Mouse (Mus musculus) megakaryocyte progenitor cell, adult 5-6 weeks (primary cell): ENCODE results near the gene S100a7a. TPM values are rescaled to one million over a fixed set of nuclear protein-coding genes. Genes with fewer than 3 reads are reported as not detected.

Experiments used
- ATAC-seq: replicated peaks from 2 replicates; pipeline ENCODE4 v1.8.0; 2016; ENCODE audit warnings: mild to moderate bottlenecking, moderate TSS enrichment, inconsistent platforms; ENCODE audit not compliant: poor library complexity
- total RNA-seq, 2 experiments: library from RNA; stranded (forward) in 1 of 2; stranded (reverse) in 1 of 2; fragments of 157-497, 149-512 nt in 1 of 2; fragments of 200-1000 nt in 1 of 2; gene quantifications; 2 replicates each; pipeline versions ENCODE4 v1.2.3 to v1.2.4; 2015 to 2017

S100a7a gene
- total RNA-seq (2015) (not detected in 2 replicates), total RNA-seq (2017) (not detected in 2 replicates)

DNA sequence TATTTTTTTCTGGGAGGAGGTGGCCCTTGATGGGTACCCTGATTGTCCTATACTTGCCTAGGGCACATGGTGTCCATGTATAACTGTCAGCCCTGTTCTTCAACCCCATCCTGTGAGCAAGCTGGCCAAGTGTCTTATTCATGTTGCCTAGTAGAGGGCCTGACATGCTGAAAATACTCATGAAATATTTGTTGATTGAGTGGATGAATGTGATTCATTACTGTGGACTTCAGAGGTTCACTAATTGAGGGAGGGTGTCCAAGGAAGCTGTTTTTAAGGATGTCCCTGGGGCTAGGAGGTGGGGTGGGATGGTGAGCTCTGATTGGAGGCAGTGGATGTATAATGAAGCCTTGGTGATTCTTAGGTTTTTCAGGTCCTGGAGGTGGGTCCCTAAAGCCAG is at the start of gene S100a7a:
TSS of gene S100a7a (plus strand) at position 301 of the 400 bp plus-strand sequence.
- ATAC-seq, result no peak

DNA sequence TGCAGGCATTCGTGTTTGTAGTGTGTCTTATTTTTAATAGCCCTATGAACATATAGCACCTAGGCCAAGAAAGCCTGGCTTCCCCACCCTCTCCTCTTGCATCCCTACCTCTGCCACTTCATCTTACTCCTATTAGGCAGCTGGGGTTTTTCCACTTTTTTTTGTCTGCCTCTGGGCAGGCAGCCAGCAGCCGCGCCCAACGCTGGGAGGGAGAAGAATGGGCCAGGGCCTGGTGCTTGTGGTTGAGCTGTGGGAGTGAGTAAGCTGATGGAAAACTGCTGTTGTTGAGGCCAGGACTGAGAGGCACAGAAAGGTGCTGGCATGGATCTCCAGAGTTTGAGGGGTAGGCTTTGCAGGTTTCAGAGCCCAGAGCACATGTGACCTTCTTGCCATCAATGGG is 49.4 kb upstream of the S100a7a start:
- peak; percentile 67 for ATAC-seq

DNA sequence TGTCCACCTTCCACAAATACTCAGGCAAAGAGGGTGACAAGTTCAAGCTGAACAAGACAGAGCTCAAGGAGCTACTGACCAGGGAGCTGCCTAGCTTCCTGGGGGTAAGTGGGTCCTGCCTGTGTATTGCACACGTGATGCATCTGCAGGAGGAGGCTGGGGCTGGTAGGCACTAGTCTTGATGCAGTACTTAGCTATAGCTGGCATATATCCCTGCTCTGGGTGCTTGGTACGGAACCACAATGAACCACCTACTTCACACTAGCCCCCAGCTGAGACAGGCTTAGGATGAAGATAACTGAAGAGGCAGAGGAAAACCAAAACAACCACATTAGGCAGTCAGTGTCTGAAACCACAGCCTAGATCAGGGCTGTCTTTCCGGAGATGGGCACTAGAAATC is 48.8 kb upstream of the S100a7a start:
- peak; percentile 19; the same call in 1 of the 2 replicates for ATAC-seq

DNA sequence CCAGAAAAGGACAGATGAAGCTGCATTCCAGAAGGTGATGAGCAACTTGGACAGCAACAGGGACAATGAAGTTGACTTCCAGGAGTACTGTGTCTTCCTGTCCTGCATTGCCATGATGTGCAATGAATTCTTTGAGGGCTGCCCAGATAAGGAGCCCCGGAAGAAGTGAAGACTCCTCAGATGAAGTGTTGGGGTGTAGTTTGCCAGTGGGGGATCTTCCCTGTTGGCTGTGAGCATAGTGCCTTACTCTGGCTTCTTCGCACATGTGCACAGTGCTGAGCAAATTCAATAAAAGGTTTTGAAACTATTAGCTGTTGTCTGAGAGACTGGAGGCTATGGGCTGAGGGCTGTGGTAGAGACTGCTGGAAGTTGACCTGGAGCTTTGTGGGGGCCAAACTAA is 48.1 kb upstream of the S100a7a start:
- no peak for ATAC-seq

DNA sequence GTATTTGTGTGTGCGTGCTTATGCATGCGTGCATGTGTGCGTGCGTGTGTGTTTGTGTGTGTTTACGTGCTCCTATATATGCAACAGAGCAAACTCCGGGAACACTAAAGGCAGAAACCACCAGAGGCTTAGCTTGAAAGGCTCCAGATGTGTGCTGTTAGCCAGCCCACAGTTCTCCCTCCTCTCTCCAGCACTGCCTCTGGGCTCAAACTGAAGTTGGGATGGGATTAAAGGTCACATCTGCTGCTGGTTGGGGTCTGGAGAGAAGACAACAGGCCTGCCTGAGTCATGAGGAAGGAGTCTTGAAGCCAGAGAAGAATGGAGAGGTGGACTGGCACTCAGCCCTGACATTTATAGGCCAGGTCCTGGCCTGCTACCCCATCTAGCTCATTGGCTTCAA is 47.6 kb upstream of the S100a7a start:
- no peak for ATAC-seq

DNA sequence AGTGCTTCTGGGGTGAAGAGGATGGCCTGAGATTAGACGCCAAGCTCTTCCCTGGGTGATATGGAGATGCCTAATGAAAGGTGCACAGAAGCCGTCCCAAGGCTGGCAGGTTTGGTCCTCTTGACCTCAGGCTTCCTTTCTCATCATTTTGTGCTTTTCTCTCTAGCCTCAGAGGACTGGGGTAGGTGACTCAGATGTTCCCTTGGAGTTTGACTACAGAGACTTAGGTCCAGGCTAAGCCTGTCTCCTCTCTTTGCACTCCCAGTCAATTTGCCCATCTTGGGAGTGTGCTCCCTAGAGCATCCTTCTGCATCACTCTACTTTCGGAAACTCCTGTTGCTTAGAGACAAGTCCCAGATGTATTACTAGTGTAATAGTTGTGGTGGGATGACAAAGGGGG is 46.5 kb upstream of the S100a7a start:
- ATAC-seq, result no peak

DNA sequence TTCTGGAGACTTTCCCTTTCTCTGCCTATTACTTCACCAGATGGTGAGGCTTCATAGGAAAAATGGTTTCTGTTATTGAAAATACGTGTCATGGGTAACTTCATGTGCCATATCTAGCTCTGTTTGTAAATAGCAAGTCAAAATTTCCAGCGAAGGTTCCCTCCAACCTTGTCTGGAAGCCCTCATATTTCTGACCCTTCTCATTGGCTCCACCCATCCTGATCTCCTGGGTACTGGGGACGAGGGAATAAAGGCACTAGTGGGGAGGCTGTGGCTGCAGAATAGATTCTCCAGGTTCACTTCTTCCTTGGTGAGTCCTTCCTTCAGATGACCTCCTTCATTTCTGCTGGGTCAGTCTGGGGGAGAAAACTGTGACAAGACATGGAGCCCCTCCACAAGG is 45.6 kb upstream of the S100a7a start, which contains the start of gene S100a5:
TSS of gene S100a5 (plus strand) at position 301 of the 400 bp plus-strand sequence.
- no peak for ATAC-seq

DNA sequence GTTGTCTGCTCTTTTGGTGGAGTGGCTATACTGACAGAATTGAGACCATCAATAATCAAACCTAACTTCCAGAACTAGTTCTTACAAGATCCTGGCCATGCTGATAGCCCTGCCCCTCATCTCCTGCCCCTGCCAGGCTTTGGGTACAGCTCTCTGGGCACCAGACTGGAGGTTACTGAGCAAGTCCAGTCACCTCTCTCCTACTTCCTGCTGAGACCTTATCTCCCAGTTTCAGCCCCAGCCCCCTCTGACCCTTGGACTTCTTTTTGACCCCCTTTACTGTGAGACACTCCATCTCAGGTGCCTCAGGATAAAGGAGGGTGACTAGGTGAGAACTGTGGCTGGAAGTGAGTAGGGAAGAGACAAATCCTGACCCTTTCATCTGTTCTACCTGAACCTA is 44.7 kb upstream of the S100a7a start:
- ATAC-seq, result no peak

DNA sequence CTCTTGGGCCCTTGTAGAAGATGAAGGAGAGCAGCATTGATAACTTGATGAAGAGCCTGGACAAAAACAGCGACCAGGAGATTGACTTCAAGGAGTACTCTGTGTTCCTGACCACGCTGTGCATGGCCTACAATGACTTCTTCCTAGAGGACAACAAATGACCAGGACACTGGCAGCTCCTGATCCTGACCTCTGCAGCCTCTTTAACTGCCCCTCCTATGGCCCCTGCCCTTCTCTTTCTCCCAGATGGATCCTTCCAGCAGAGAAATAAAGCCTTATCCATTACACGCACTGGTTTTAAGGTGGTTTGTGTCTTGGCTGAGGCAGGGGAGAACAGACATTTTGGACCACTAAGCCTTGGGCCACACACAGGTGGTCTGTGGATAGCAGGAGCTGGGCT is 42.3 kb upstream of the S100a7a start:
- ATAC-seq, result no peak

DNA sequence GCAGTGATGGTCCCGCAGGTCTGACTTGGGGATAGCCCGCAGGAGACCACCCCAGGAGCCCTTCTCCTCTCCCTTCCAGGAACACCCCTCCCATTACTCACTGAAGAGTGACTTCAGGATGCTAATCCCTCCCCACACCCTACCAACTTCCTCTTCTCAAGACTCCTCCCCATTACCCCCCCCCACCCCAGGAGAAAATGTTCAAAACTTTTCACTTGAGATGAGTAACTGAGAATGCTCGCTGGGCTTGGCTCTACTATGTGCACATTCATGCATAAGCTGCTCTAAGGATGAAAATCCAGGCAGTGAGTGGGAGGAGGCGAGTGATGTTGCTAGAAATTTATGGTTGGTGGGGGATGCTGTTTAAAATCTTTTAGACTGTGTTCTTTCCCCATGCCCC is 41.8 kb upstream of the S100a7a start:
- peak; percentile 32; the same call in 1 of the 2 replicates for ATAC-seq

DNA sequence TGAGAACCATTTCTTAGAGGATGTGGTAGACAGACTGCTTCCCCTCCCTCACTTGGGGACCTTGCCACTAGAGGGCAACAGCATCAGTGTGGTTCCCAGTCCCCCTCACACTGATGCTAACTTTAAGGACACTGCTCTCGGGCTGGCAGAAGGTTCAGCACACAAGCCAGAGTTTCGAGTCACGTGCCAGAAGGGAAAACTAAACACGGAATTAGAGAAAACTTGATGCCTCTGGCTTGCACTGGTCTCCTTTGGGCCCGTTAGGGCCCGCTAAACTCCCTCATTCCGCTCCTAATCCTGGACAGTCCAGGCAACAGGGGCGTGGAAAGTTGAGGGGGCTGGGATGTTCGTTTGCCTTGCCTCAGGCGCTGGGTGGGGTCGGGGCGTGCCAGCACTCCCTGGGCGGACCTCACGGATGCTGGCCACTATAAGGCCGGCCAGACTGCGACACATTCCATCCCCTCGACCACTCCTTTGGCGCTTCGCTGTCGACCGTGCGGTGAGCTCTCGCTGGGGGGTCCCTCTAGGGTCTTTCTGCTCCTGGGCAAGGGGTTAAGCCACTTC is 41.0 kb upstream of the S100a7a start, which contains the start of gene S100a6:
TSS of gene S100a6 (plus strand) at position 155 of the 564 bp plus-strand sequence.
- ATAC-seq, result peak; percentile 77

DNA sequence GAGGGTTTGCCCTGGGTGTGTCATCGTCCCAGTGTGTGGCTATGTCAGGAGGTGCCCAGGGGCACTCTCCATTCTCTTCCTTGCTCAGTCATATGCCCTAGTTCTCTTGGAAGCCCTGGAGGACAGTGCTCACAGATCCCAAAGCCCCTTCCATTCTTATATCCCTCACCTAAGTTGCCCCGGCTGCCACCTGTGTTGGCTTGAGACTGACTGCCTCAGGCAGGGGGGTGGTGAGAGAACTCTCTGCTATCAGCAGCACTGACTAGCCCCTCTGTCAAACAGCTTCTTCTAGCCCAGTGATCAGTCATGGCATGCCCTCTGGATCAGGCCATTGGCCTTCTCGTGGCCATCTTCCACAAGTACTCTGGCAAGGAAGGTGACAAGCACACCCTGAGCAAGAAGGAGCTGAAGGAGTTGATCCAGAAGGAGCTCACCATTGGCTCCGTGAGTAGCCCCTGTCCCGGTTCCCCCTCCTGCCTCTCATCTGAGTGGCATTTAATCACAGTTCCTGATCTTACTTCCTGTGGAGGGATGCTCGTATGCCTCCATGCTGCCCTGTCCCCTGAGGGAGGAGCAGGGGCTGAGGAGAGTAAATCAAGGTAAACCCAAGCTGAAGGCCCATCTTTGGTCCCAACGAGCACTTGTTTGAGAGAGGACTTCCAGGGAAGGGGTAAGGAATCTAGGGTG is 40.2 kb upstream of the S100a7a start:
- no peak for ATAC-seq

DNA sequence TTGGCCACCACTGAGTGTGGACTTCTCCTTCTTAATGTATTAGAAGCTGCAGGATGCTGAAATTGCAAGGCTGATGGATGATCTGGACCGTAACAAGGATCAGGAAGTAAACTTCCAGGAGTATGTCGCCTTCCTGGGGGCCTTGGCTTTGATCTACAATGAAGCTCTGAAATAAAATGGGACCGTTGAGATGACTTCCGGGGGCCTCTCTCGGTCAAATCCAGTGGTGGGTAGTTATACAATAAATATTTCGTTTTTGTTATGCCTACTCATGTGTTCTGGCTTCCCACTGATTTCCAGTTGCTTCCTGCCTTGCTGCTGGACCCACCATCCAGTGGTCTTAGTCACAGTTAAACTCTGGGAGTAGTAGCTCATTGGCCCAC is 39.7 kb upstream of the S100a7a start:
- no peak for ATAC-seq

DNA sequence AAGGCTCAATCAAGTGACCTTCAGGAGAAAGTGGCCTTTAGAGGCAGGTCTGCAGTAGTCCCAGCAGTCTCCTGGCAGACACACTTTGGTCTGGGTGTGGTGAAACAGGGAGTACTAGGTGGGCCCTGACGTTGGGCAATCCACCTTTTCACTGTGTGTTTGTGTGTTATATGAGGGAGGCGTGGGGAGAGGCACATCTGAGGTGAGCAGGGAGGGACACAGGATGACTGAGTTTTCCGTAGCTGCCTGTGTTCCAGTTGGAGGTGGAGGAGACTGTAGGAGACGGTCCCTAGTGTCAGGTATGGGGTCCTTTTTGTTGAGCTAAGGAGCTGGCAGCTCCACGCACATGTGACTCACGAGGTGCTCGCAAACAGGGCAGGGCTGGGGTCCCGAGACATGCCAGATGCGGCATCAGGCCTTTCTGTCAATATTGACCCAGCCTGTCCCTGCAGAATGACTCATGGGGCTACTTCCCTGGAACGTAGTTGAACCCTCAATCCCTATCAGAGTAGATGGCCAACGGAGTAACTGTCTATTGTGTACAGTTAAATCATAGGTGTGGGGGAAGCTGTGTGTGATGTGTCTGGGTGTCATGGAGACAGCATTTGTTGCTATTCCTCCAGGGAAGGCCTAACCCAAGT is 39.1 kb upstream of the S100a7a start:
- ATAC-seq, result no peak

DNA sequence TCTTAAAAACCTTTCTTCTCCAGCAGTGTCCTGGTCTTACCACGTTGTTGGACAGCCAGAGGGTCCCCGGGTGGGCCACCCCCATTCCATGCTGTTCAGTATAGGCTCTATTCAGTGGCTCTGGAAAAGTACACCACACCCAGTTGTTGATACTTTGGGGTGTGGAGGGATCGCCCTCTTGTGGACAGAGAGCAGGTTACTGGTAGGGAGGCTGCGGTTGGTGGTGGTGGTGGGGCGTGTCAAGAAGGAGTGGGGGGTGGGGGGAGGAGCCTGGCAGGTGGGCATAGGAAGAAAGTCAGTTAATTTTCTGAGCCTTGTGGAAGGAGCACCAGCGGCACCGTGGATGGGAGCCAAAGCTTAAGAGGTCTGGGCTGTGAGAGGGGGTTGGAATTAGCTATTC is 38.4 kb upstream of the S100a7a start:
- ATAC-seq, result peak; percentile 84

DNA sequence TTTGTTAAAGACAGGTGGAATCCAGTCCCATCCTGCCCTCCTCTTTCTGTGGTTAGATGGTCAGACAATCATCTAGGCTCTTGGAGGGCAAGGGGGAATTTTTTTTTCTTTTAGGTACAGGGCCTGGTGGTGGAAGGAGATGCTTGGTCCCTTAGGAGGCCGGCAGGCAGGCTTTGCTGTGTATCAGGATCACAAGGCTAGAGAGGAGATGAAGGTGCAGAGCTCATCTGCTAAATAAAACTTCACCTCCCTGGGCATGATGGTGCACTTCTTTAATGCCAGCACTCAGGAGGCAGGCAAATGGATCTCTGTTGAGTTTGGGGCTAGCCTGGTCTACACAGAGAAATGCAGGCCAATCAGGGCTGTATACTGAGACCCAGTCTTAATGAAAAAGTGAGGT is 37.9 kb upstream of the S100a7a start:
- no peak for ATAC-seq

DNA sequence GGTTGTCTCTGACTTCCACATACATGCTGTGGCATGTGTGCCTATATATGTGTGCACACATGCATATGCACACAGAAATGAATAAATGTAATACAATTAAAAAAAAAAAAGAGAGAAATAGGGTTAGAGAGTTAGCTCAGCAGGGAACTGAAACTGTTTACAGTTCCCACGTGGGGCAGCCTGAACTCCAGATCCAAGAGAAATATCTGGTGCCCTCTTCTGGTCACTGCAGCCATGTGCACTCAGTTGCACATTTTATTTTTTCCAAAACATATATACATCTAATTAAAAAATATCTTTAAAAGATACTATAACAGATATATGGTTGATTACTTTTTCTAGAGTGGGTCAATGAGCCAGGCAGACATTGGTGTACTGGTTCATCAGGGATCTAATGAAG is 36.2 kb upstream of the S100a7a start:
- peak; percentile 46; the same call in 1 of the 2 replicates for ATAC-seq

DNA sequence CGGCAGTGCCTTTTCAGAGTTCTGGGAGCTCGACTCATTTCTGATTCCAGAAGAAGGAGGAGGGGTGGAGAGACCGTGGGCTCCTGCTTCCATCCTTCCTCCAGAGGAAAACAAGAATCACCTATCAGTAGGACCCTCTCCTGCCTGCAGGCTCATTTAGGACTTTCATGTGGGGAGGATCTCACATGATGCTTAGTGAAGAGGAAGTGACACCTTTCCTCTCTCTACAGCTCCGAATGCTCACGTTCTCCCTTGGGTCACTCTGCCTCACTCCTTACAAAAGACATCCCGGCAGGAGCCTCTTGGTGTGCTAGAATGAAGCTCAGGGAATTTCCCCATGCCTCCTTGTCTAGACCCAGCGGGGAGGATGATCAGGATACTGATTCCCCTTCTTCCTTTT is 32.3 kb upstream of the S100a7a start:
- 0 out of 2 replicates have a peak, but pooled peaks have one; percentile 31 for ATAC-seq

DNA sequence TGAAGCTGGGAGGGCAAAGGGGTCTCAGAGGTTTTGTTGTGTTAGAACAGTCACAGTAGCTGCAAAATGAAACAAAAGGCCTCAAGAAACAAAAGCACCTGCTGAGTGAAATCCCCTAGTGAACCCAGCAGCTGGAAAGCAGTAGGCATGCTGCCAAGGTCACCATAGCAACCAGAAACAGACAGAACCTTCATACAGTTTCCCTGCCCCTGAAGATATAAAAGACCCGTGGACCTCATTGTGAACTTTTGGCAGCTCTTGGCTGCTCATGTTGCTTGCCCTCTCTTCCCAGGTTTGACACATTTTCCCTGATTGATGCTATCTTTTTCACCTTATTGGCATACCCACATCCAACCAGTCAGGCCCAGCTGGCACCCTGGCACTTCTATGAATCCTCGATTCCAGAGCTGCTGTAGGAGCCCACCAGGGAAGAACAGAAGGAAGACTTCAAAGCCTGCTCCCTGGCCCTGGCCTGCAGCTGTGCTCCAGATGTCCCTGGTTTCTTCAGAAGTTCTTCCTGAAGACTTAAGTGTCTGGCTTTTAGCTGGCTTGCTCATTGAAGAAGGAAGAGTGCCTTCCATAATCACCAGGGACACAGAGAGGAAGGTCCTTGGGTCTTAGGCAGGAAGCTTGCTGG is 30.3 kb upstream of the S100a7a start:
- ATAC-seq, result no peak

DNA sequence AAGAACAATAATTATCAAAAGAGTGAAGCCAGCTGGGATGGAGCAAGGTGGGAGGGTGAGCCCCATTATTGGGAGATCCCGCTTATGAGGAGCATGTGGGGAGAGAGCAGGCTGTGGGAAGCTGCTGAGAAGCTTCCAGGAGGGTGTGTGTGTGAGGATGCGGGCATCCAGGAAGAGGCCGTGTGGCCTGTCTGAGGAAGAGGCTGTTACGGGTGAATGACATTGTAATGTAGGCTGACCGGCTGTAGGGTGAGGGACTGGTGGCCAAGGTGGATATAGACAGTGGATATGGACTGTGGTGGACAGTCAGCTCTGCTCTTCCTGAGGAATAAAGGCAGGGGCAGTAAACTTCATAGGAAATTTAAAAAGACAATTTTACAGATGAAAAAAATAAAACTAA is 28.3 kb upstream of the S100a7a start:
- ATAC-seq, result no peak

DNA sequence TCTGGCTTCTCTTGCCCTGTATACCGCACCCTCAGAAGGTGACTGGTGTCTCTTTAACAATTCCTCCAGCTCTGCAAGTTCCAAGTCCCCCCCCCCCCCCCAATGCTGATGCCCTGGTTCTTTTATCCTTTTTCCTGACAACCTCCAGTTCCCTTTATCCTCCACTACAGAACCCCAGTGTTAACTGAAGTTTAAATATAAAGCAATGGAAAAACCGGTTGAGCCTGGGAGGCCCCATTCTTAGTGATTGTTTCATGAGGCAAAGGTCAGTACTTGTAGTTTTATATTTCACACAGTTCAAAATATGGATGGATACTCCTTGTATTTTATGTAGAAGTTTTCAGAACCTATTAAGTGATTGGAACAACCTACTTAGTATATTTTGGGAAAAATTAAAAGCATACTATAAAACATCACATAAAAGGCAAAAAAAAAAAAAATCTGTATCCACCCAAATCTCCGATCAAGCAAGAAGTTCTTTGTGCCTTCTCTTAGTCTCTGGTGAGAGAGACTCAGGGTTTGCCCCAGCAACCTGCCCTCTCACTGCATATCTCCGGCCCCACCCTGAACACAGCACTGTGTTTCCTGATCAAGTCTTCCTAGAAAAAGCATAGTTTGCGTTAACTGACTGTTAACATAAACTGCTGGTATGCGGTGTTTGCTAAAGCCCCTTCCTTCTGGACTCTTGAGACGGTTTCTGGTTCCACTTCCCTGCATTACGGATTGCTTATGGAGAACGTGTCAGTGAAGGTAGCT is 27.4 kb upstream of the S100a7a start:
- no peak for ATAC-seq
